Mouse (Mus musculus): ENCODE results near the gene Pck1.
"Not testable (repeated sequence)": the region's sequence is repeated elsewhere in the genome, so short reads cannot be mapped to it uniquely, and the experiment has no call there.

Gene Pck1

GRCm38 (mm10) chr2:173152436-173153151, at the start of gene Pck1:
Gene Pck1 (plus strand): TSS chr2:173153048.
- no peak for DNase-seq

GRCm38 (mm10) chr2:173106409-173106808, 46.4 kb upstream of the Pck1 start:
- no peak for DNase-seq

GRCm38 (mm10) chr2:173106889-173107785, 45.7 kb upstream of the Pck1 start:
- DNase-seq, result peak; percentile 71

GRCm38 (mm10) chr2:173108509-173109190, 44.2 kb upstream of the Pck1 start:
- DNase-seq, result no peak

- no peak for DNase-seq
These were observed 43.3 kb upstream of the Pck1 start for GRCm38 (mm10) chr2:173109510-173109909.

- DNase-seq, result no peak
These were observed 42.3 kb upstream of the Pck1 start for GRCm38 (mm10) chr2:173110571-173110970.

GRCm38 (mm10) chr2:173113796-173114195, 39.1 kb upstream of the Pck1 start:
- not testable (repeated sequence) for DNase-seq

GRCm38 (mm10) chr2:173119023-173119944, 33.6 kb upstream of the Pck1 start, which contains the start of gene Ctcfl:
Gene Ctcfl (minus strand): TSS chr2:173119525.
- no peak for DNase-seq

GRCm38 (mm10) chr2:173120117-173120516, 32.7 kb upstream of the Pck1 start:
- DNase-seq, result not testable (repeated sequence)

- DNase-seq, result no peak
These were observed 28.7 kb upstream of the Pck1 start for GRCm38 (mm10) chr2:173124022-173124735.

GRCm38 (mm10) chr2:173126386-173126785, 26.5 kb upstream of the Pck1 start:
- no peak for DNase-seq

- DNase-seq, result no peak
These were observed 23.7 kb upstream of the Pck1 start for GRCm38 (mm10) chr2:173129111-173129510.

GRCm38 (mm10) chr2:173132262-173132661, 20.6 kb upstream of the Pck1 start:
- no peak for DNase-seq

GRCm38 (mm10) chr2:173132794-173133300, 20.0 kb upstream of the Pck1 start:
- no peak for DNase-seq

GRCm38 (mm10) chr2:173134695-173135094, 18.2 kb upstream of the Pck1 start:
- no peak for DNase-seq

- DNase-seq, result no peak
These were observed 14.3 kb upstream of the Pck1 start for GRCm38 (mm10) chr2:173138323-173139239.

GRCm38 (mm10) chr2:173143611-173144010, 9.2 kb upstream of the Pck1 start:
- no peak for DNase-seq

- no peak for DNase-seq
These were observed 7.0 kb upstream of the Pck1 start for GRCm38 (mm10) chr2:173145808-173146207.

- no peak for DNase-seq
These were observed 6.1 kb upstream of the Pck1 start for GRCm38 (mm10) chr2:173146728-173147127.

GRCm38 (mm10) chr2:173148001-173148400, 4.8 kb upstream of the Pck1 start:
- no peak for DNase-seq
